Mouse (Mus musculus): ENCODE results near the gene Hspa13.

DNA sequence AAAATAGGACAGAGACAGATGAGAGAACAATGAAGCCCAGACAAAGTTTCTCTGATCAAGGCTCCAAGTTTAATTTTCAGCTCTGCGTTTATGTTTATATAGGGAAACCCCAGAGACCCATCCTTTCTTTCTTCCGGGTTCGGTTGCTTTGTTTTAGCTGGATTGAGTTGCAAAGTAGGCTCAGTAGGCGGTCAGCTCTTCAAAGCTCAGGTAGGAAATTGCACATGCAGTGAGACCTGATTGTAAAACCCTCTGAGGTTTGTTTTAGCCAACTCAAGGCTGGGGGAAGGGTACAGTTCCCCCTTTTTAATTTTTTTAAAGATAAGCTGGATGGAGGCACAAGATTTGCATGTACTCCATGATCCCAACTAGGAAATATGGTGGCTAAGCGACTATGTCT, 16.8 kb downstream of the Hspa13 start:
- TF ChIP-seq CTCF (IDR thresholded peaks at IDR 0.05; ENCODE audit: low read depth, low read length) (no peak), GATA1 (IDR thresholded peaks at IDR 0.05; ENCODE audit: borderline replicate concordance, low read length) (no peak)
